Comparison of ENCODE assay signal across 8 mouse cellular contexts in genomic region chr8:83740976-83741741, GRCm38 (mm10). TPM values are rescaled to one million over a fixed set of nuclear protein-coding genes. Genes with fewer than 3 reads are reported as not detected.
DNase-seq lines count a peak whose midpoint lies in the region; ATAC-seq lines count a peak whose summit lies in the region.

TSS of gene Adgre5 (minus strand) at chr8:83741326.

- H3K4me2 ChIP-seq in heart, embryonic 16.5 days (ENCODE audit: low read depth, low read length): peak within 1 kb of the TSS; percentile 97

- H3K27ac ChIP-seq in heart, embryonic 16.5 days (ENCODE audit: low read length): peak within 1 kb of the TSS; percentile 91

- H3K27me3 ChIP-seq in heart, embryonic 16.5 days (ENCODE audit: control insufficient read depth, insufficient read depth, low read length): no peaks in the 10 kb centered on the region

- WGBS in heart, embryonic 16.5 days: 1% methylated on average over 47 of the region's 56 CpGs

- H3K36me3 ChIP-seq in heart, embryonic 16.5 days (ENCODE audit: control insufficient read depth, insufficient read depth): no peaks in the 10 kb centered on the region

- H3K9ac ChIP-seq in heart, embryonic 16.5 days (ENCODE audit: low read length): peak within 1 kb of the TSS; percentile 96

- H3K4me3 ChIP-seq in heart, embryonic 16.5 days (ENCODE audit: low read length): peak within 1 kb of the TSS; percentile 82

- H3K4me1 ChIP-seq in heart, embryonic 16.5 days (ENCODE audit: control insufficient read depth, insufficient read depth, low read length): peaks cover 40% of the 10 kb centered on the region

- H3K9me3 ChIP-seq in heart, embryonic 16.5 days (replicated peaks; ENCODE audit: control insufficient read depth, low read length): peaks cover 3% of the 10 kb centered on the region; the same call in 1 of the 2 replicates

- no peak for ATAC-seq in erythroblast, adult 5-6 weeks (replicated peaks; ENCODE audit: low FRiP score, poor library complexity, severe bottlenecking)
- ATAC-seq in heart, embryonic 16.5 days (replicated peaks; ENCODE audit: extremely low read depth, insufficient read depth, low FRiP score): peak; percentile 70
- peak; percentile 38 for ATAC-seq in megakaryocyte, adult 5-6 weeks (ENCODE audit: poor library complexity, severe bottlenecking)

- DNase-seq in urinary bladder, adult 18-20 months (ENCODE audit: low spot score in 2 of 2): peak; percentile 39 to 59
- DNase-seq in urinary bladder, postnatal 10 days (ENCODE audit: low spot score): no peak
- DNase-seq in kidney, postnatal 14 days: peak; percentile 88
- peak; percentile 52 for DNase-seq in spleen, adult 12 weeks (ENCODE audit: low spot score)
- DNase-seq in cerebellum, postnatal 36 days: no peak

RNA-seq across cellular contexts. Expression of gene Adgre5, which starts in this region (rescaled TPM):
- total RNA-seq in erythroblast, adult 5-6 weeks (2015; ENCODE audit: low replicate concordance): 31.8 and 56.7 TPM in 2 replicates
- total RNA-seq in erythroblast, adult 5-6 weeks (2017; ENCODE audit: low replicate concordance): 17.1 and 27.1 TPM in 2 replicates
- polyA plus RNA-seq in heart, embryonic 16.5 days (2015; fragmentation: Nextera tagmentation; extraction: Ambion mirVana): 39.5 and 41.9 TPM in 2 replicates
- total RNA-seq in megakaryocyte, adult 5-6 weeks (2015): 239 and 242 TPM in 2 replicates
- total RNA-seq in megakaryocyte, adult 5-6 weeks (2017): 299 and 326 TPM in 2 replicates

Comparison
In these comparisons a context has a peak if more than half of its experiments do, and no peak if none do; other contexts are left out.
1. RNA of gene Adgre5 (total RNA-seq): 239 to 326 TPM in megakaryocyte, adult 5-6 weeks; 17.1 to 56.7 TPM in erythroblast, adult 5-6 weeks; every median in the first group is over 4 times any median in the second.
2. DNase-seq: peak in urinary bladder, adult 18-20 months (2 of 2), kidney, postnatal 14 days (single experiment) and spleen, adult 12 weeks (single experiment); none in urinary bladder, postnatal 10 days (single experiment) and cerebellum, postnatal 36 days (0 of 2).